Mouse (Mus musculus) urinary bladder, postnatal 10 days (tissue): ENCODE measurements around the gene Syt13.

Source experiments
- DNase-seq: peaks from one replicate; pipeline ENCODE4 v3.0.0; 2022; ENCODE audit warnings: low spot score

The Syt13 gene

DNA sequence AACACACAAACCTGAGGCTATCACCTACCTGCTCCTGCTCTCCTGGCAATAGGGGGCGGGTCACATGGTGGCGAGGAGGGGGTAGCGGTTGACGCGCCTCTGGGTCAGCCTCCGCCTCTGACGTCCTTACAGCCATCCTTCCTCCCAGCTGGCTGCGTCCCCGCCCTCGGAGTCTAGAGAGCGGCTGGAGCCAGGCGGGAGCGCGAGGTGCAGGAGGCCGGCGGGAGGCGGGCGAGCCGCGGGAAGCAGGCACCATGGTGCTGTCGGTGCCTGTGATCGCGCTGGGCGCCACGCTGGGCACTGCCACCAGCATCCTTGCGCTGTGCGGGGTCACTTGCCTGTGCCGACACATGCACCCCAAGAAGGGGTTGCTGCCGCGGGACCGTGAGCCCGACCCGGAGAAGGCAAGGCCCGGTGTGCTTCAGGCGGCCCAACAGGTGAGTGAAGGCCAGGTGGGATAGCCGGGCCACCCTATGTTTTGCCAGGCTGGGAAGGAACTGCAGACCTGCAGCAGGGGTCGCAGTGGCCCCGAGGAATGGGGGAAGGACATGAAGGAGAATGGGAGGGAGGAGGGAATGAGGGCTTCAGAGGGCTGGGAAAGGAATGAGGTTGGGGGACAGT lies at the start of gene Syt13:
Gene Syt13 (plus strand): TSS at position 166 of the 621 bp plus-strand sequence.
- no peak for DNase-seq

DNA sequence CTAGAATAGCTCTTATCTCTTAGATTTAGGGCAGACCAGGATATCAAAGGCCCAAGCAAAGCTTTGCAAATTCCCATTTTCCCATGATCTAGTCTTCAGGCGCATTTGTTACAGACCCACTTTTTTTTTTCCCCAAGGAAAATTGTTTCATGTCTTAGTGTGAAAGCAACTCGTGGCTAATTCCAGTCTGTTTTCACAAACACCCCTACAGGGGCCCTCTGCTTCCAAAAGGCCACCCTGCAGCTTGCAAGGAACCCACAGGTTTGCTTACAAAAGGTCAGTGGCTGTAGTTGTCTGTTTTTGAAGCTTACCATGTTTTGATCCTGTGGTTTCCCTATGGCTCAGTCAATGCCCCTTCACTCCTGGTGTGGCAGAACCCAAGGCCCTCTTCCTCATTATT lies 48.3 kb upstream of the Syt13 start:
- no peak for DNase-seq

DNA sequence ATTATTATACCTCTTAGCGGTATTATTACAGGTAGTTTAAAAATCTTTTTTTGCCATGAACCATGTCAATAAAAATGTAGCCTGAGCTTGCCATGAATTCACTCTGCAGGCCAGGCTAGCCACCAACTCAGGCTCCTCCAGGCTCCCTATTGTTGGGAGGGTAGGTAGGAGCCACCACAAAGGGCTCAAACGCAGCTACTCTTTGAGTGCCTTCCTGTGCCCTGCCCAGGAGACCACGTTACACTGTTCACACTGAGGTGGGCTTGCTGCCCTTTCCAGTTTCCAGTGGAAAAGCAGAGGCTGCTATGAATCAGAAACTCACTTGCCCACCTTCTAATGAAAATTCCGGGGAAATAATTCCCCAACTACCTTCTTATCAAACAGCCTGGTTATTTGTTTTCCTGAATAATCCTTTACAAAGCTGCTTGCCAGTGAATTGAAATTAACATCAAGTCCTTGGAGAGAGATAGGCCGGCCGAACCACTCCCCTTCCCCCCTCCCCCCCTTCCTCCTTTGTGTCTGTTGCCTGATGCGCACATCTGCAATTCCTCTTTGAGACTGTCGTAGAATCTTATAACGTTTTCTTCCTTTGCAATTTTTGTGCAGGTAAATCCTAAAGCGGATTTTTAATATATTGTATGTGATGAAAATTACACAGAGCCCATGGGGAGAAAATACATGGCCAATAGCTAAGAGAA lies 44.6 kb upstream of the Syt13 start:
- DNase-seq, result no peak

DNA sequence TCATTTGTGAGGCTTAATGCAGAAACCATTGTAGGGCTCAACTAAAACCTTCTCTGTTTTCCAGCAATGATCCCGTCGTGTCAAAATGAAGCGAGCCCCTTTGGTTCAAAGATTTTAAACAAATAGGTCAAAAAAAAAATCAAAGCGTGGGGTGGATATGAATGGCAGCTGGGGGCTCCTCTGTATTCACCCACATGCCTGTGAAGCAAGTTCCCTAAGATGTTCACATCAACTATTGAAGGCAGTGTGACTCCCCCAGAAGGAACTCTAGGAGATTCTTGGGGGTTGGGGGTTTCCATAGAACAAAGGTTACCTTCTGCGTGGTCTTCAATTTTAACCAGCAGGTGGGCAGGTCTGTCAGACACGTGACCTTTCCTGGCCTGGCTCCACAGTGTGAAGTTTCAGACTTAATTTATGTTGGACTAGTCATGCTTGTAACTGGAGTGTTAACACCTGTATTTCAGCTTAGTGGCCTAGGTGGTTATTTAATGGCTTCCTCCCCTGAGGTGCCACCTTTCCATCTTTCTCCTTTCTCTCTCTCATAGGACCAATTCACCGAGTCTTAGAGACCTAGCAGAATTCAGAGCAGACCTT lies 43.7 kb upstream of the Syt13 start:
- no peak for DNase-seq

DNA sequence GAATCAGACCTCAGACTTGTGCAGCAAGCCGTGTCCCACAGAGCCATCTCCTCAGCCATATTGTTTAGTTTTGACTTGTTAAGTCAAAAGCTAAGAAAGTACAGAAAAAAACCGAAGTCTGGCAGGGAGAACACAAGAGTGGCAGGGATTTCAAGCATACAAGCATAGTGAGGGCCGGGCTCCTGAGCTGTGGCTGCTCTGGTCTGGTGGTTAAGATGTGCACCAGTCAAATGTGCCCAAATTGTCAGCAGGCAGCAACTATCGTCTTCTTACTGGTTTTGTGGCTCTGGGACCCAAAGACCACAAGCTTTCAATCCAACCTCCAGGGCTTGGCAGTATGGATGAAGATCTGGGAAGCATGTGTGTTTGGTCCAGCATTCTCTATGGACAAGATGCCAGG lies 42.2 kb upstream of the Syt13 start:
- DNase-seq, result no peak

GRCm38 (mm10) chr2:92874592-92874991 lies 40.3 kb upstream of the Syt13 start:
- no peak for DNase-seq

- DNase-seq, result no peak
Measured at GRCm38 (mm10) chr2:92877488-92877887, 37.4 kb upstream of the Syt13 start.

- no peak for DNase-seq
Measured at GRCm38 (mm10) chr2:92883039-92883911, 31.6 kb upstream of the Syt13 start.

GRCm38 (mm10) chr2:92883912-92884243 lies 31.0 kb upstream of the Syt13 start:
- no peak for DNase-seq

DNA sequence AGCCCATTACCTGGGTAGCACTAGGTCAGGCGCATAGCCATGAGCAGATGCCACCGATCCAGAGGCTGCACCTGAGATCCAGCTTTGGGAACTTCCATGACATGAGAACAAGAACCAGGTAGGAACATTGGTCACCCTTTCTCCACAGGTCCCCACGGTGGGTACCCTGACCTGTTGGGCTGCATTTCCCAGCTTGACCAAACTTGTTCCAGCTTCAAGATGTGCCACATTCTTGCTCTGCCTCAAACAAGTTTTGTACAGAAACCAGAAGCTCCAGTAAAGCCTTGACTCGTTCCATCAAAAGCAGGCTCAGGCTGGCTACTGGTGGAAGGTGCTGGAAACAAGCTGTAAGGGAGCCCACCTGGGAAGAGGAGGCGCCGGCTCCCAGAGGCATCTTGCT lies 29.9 kb upstream of the Syt13 start:
- no peak for DNase-seq

GRCm38 (mm10) chr2:92886862-92887261 lies 28.0 kb upstream of the Syt13 start:
- no peak for DNase-seq

GRCm38 (mm10) chr2:92892524-92892923 lies 22.4 kb upstream of the Syt13 start:
- DNase-seq, result no peak

DNA sequence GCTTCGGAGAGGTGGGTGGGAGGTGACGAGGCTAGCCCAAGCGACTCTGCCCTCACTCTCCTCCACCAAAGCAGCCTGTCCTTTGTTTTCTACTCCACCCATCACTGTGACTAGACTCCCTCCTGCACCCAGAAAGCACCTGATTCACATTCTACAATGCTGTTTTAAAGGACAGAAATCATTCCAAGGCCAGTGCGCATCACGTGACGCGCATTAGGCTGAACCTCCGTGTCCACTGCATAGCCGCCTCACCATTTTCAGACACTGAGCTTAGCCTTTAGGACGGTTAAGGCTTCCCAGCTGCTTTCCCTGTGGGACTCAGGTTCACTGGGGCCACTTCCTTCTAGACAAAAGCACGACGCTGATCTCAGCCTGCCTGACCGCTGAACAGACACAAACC lies 11.2 kb upstream of the Syt13 start:
- no peak for DNase-seq

GRCm38 (mm10) chr2:92904307-92904859 lies 10.5 kb upstream of the Syt13 start:
- DNase-seq, result no peak

GRCm38 (mm10) chr2:92910371-92910770 lies 4.5 kb upstream of the Syt13 start:
- no peak for DNase-seq

GRCm38 (mm10) chr2:92912312-92912711 lies 2.6 kb upstream of the Syt13 start:
- no peak for DNase-seq

DNA sequence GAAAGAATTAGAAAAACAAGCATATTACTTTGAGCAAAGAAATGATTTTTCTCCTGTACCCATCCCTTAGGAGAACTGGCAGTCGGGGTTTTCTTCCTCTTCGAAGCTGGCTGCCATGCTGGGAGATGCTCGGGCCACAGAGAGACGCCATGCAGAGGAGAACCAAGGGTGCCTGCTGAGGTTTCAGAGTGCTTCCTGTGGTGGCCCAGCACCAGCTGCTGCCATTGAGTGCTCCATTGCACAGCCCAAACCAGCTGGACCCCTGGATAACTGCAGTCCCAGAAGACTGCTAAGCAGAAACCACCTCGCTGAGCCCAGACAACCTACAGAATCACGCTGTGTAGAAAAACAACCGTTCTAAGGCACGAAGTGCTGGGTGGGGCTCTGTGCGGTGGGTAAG lies 1.6 kb upstream of the Syt13 start:
- no peak for DNase-seq

- DNase-seq, result no peak
Measured at GRCm38 (mm10) chr2:92915659-92916631, 1.0 kb downstream of the Syt13 start.

- no peak for DNase-seq
Measured at GRCm38 (mm10) chr2:92917405-92918142, 2.7 kb downstream of the Syt13 start.

GRCm38 (mm10) chr2:92920709-92921108 lies 5.8 kb downstream of the Syt13 start:
- no peak for DNase-seq
